Mouse (Mus musculus): ENCODE data around the gene Dennd6a. TPM values are rescaled to one million over a fixed set of nuclear protein-coding genes. Genes with fewer than 3 reads are reported as not detected.
"Not testable (repeated sequence)": the region's sequence is repeated elsewhere in the genome, so short reads cannot be mapped to it uniquely, and the experiment has no call there.

Dennd6a gene
- 27.8 and 28.5 TPM in 2 replicates for polyA plus RNA-seq (2014; fragmentation: Nextera tagmentation; extraction: Ambion mirVana)

- H3K9ac ChIP-seq (ENCODE audit: low read depth, low read length); H3K27me3 ChIP-seq (replicated peaks; ENCODE audit: control insufficient read depth, insufficient read depth, low read length); H3K4me2 ChIP-seq (ENCODE audit: low read depth, low read length); ATAC-seq (ENCODE audit: low read depth); H3K4me3 ChIP-seq (ENCODE audit: low read depth, low read length); DNase-seq (ENCODE audit: low spot score); H3K27ac ChIP-seq (replicated peaks; ENCODE audit: low read depth, low read length); H3K36me3 ChIP-seq (ENCODE audit: control insufficient read depth, insufficient read depth, low read length); H3K9me3 ChIP-seq (ENCODE audit: control insufficient read depth, low read length); H3K4me1 ChIP-seq (ENCODE audit: control insufficient read depth, insufficient read depth, low read length): not testable (repeated sequence)
- 83% methylated on average over 5 of the region's 5 CpGs for WGBS
Measured at GRCm38 (mm10) chr14:26573556-26573955, at the start of gene Dennd6a. Dennd6a (plus strand) TSS chr14:26573856.

GRCm38 (mm10) chr14:26525955-26526354, 47.7 kb upstream of the Dennd6a start:
- Histone ChIP-seq H3K4me2 (ENCODE audit: low read depth, low read length) (no peak overlapping the region), H3K4me3 (ENCODE audit: low read depth, low read length) (no peak overlapping the region), H3K9me3 (ENCODE audit: control insufficient read depth, low read length) (no peaks in the 10 kb centered on the region), H3K27ac (replicated peaks; ENCODE audit: low read depth, low read length) (no peak overlapping the region), H3K36me3 (ENCODE audit: control insufficient read depth, insufficient read depth, low read length) (0 out of 2 replicates have a peak, but pooled peaks cover 9% of the 10 kb centered on the region), H3K27me3 (replicated peaks; ENCODE audit: control insufficient read depth, insufficient read depth, low read length) (no peaks in the 10 kb centered on the region), H3K4me1 (ENCODE audit: control insufficient read depth, insufficient read depth, low read length) (peaks cover 10% of the 10 kb centered on the region), H3K9ac (ENCODE audit: low read depth, low read length) (no peak overlapping the region)
- ATAC-seq (ENCODE audit: low read depth) (no peak), DNase-seq (ENCODE audit: low spot score) (no peak)
- WGBS = 38% methylated on average over 3 of the region's 3 CpGs

DNA sequence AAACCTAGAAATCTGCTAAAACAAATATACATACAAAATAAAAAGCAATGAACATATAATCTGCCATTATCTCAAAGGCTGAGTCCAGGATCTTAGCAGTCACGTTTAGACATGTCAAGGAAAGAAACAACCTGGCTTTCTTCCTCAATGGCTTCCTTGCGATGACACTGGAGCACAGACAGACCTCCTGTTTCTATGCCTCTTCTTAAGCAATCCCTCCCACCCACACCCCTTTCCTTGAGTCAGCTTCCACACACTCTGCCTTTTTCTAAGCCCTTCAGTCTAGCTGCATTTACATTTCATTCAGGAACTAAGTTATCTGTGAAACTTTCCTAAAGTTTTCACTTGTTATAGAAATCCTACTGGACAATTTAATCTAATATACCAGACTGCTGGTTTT, 45.4 kb upstream of the Dennd6a start:
- Histone ChIP-seq H3K9ac (ENCODE audit: low read depth, low read length) (no peak overlapping the region), H3K27ac (replicated peaks; ENCODE audit: low read depth, low read length) (no peak overlapping the region), H3K9me3 (ENCODE audit: control insufficient read depth, low read length) (no peaks in the 10 kb centered on the region), H3K36me3 (ENCODE audit: control insufficient read depth, insufficient read depth, low read length) (0 out of 2 replicates have a peak, but pooled peaks cover 9% of the 10 kb centered on the region), H3K4me3 (ENCODE audit: low read depth, low read length) (no peak overlapping the region), H3K27me3 (replicated peaks; ENCODE audit: control insufficient read depth, insufficient read depth, low read length) (no peaks in the 10 kb centered on the region), H3K4me1 (ENCODE audit: control insufficient read depth, insufficient read depth, low read length) (peaks cover 26% of the 10 kb centered on the region), H3K4me2 (ENCODE audit: low read depth, low read length) (no peak overlapping the region)
- 76% methylated on average over 2 of the region's 2 CpGs for WGBS
- DNase-seq (ENCODE audit: low spot score) (no peak), ATAC-seq (ENCODE audit: low read depth) (no peak)

DNA sequence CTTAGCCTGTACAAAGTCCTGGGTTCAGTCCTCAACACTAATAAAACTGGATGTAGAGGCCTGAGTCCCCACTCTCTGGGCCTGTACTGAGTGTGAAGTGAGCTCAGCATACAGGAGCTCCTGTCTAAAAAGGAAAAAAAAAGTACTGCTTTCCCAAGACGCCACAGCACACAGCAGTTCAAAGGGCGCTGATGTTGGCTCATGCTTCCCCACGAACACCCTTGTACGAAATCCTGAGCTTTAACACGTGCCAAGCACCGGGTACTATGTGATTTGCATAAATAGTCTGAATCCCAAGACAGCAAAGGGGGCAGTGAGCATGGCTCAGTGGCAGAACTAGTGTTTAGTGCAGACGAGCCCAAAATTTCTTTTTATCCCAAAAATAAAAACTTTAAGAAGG, 43.3 kb upstream of the Dennd6a start:
- peak overlapping the region; percentile 8; the same call in 1 of the 2 replicates for H3K4me2 ChIP-seq (ENCODE audit: low read depth, low read length)
- 0 out of 2 replicates have a peak, but pooled peaks cover 9% of the 10 kb centered on the region for H3K36me3 ChIP-seq (ENCODE audit: control insufficient read depth, insufficient read depth, low read length)
- H3K4me3 ChIP-seq (ENCODE audit: low read depth, low read length) = no peak overlapping the region
- no peak for ATAC-seq (ENCODE audit: low read depth)
- H3K9me3 ChIP-seq (ENCODE audit: control insufficient read depth, low read length) = no peaks in the 10 kb centered on the region
- no peak overlapping the region; the same call in 1 of the 2 replicates for H3K9ac ChIP-seq (ENCODE audit: low read depth, low read length)
- no peak for DNase-seq (ENCODE audit: low spot score)
- H3K27ac ChIP-seq (replicated peaks; ENCODE audit: low read depth, low read length) = no peak overlapping the region
- no peaks in the 10 kb centered on the region for H3K27me3 ChIP-seq (replicated peaks; ENCODE audit: control insufficient read depth, insufficient read depth, low read length)
- WGBS = 70% methylated on average over 7 of the region's 7 CpGs
- peaks cover 28% of the 10 kb centered on the region for H3K4me1 ChIP-seq (ENCODE audit: control insufficient read depth, insufficient read depth, low read length)

DNA sequence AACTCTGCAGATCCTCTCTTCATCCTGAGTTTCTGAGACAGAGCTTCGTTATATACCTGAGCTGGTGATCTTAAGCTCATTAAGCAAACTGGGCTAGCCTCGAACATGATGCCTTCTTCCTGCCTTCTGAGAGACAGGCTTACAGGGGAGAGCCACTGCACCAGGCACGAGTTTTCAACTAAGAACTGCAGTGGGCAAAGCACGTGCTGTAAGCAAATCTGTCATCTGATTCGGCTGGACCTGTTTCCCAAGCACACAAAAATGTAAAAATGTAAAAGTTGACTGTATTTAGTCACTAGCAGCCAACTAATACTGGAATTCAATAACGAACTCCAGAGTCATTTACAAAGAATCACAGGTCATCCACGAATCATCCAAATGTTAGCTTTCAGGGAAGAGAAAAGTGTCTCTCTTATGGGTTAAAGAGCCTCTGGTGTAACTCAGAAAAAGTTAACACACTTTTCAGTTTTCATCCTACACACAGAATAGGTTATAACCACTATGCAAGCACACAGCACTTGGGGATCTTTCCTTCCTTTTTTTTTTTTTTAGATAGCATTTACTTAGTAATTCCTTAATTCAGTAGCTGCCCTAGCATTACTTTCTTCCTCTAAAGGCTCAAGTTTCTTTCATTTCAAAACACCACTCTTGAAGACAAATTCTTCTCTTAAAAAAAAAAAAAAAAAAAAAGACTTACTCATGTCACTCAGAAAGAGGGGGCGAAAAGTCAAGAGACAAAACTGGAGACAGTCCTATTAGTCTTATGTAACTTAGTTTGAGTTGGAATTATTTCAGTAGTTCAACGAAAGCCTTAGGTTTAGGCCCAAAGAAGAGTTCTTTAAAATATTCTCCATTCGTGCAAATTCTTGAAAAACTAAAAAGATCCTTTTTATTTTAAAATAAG, 42.0 kb upstream of the Dennd6a start:
- no peak for ATAC-seq (ENCODE audit: low read depth)
- Histone ChIP-seq H3K9me3 (ENCODE audit: control insufficient read depth, low read length) (no peaks in the 10 kb centered on the region), H3K27me3 (replicated peaks; ENCODE audit: control insufficient read depth, insufficient read depth, low read length) (no peaks in the 10 kb centered on the region), H3K4me3 (ENCODE audit: low read depth, low read length) (no peak overlapping the region), H3K27ac (replicated peaks; ENCODE audit: low read depth, low read length) (no peak overlapping the region), H3K4me2 (ENCODE audit: low read depth, low read length) (peak overlapping the region; percentile 43), H3K36me3 (ENCODE audit: control insufficient read depth, insufficient read depth, low read length) (0 out of 2 replicates have a peak, but pooled peaks cover 9% of the 10 kb centered on the region), H3K9ac (ENCODE audit: low read depth, low read length) (0 out of 2 replicates have a peak overlapping the region, but pooled peaks have one; percentile 40), H3K4me1 (ENCODE audit: control insufficient read depth, insufficient read depth, low read length) (peaks cover 28% of the 10 kb centered on the region)
- WGBS = 64% methylated on average over 10 of the region's 10 CpGs
- DNase-seq (ENCODE audit: low spot score) = no peak

DNA sequence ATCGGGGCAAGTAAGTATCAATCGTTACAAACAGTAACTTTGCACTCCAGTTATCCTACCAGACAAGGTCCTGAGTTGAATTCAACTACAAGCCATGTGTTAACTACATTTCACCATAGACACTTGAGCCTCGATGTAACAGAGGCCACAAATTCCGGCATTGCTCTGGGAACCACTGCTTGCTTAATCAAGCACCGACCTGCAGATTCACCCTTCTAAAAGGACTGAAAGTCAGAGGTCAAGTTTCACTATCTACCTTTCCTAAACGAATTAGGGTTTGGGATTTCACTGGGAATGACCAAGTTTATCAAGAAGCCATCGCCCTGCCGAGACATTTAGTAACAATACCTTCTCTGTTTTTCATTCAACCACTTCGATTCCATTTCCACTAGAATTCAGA, 40.9 kb upstream of the Dennd6a start:
- H3K4me1 ChIP-seq (ENCODE audit: control insufficient read depth, insufficient read depth, low read length) = peaks cover 28% of the 10 kb centered on the region
- H3K27ac ChIP-seq (replicated peaks; ENCODE audit: low read depth, low read length) = no peak overlapping the region
- H3K9ac ChIP-seq (ENCODE audit: low read depth, low read length) = peak overlapping the region; percentile 86
- H3K4me2 ChIP-seq (ENCODE audit: low read depth, low read length) = peak overlapping the region; percentile 69
- WGBS = 46% methylated on average over 9 of the region's 9 CpGs
- peak overlapping the region; percentile 86 for H3K4me3 ChIP-seq (ENCODE audit: low read depth, low read length)
- no peaks in the 10 kb centered on the region for H3K27me3 ChIP-seq (replicated peaks; ENCODE audit: control insufficient read depth, insufficient read depth, low read length)
- DNase-seq (ENCODE audit: low spot score) (no peak), ATAC-seq (ENCODE audit: low read depth) (no peak)
- H3K36me3 ChIP-seq (ENCODE audit: control insufficient read depth, insufficient read depth, low read length) = 0 out of 2 replicates have a peak, but pooled peaks cover 9% of the 10 kb centered on the region
- no peaks in the 10 kb centered on the region for H3K9me3 ChIP-seq (ENCODE audit: control insufficient read depth, low read length)

DNA sequence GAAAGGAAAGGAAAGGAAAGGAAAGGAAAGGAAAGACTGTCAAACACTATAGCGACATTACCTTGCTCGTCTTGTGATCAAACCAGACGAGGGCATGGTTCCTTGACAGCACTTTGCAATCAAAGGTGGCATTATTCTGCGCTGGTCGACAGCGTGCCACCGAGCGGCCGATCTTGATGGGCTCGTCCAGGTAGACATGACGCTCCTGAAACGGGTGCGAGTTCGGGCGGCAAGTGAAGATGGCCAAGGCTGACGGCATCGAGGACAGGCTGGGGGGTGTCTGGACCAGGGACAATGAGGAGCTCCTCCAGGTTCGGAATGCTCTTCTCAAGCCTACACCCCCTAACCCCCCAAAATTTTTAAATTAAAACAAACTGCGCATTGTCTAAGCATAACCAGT, 40.4 kb upstream of the Dennd6a start:
- Histone ChIP-seq H3K4me1 (ENCODE audit: control insufficient read depth, insufficient read depth, low read length) (peaks cover 28% of the 10 kb centered on the region), H3K9me3 (ENCODE audit: control insufficient read depth, low read length) (no peaks in the 10 kb centered on the region), H3K27me3 (replicated peaks; ENCODE audit: control insufficient read depth, insufficient read depth, low read length) (no peaks in the 10 kb centered on the region), H3K27ac (replicated peaks; ENCODE audit: low read depth, low read length) (no peak overlapping the region), H3K4me3 (ENCODE audit: low read depth, low read length) (peak overlapping the region; percentile 86), H3K9ac (ENCODE audit: low read depth, low read length) (peak overlapping the region; percentile 86), H3K36me3 (ENCODE audit: control insufficient read depth, insufficient read depth, low read length) (0 out of 2 replicates have a peak, but pooled peaks cover 9% of the 10 kb centered on the region), H3K4me2 (ENCODE audit: low read depth, low read length) (peak overlapping the region; percentile 69)
- WGBS = 18% methylated on average over 19 of the region's 19 CpGs
- ATAC-seq (ENCODE audit: low read depth) (no peak), DNase-seq (ENCODE audit: low spot score) (no peak)

DNA sequence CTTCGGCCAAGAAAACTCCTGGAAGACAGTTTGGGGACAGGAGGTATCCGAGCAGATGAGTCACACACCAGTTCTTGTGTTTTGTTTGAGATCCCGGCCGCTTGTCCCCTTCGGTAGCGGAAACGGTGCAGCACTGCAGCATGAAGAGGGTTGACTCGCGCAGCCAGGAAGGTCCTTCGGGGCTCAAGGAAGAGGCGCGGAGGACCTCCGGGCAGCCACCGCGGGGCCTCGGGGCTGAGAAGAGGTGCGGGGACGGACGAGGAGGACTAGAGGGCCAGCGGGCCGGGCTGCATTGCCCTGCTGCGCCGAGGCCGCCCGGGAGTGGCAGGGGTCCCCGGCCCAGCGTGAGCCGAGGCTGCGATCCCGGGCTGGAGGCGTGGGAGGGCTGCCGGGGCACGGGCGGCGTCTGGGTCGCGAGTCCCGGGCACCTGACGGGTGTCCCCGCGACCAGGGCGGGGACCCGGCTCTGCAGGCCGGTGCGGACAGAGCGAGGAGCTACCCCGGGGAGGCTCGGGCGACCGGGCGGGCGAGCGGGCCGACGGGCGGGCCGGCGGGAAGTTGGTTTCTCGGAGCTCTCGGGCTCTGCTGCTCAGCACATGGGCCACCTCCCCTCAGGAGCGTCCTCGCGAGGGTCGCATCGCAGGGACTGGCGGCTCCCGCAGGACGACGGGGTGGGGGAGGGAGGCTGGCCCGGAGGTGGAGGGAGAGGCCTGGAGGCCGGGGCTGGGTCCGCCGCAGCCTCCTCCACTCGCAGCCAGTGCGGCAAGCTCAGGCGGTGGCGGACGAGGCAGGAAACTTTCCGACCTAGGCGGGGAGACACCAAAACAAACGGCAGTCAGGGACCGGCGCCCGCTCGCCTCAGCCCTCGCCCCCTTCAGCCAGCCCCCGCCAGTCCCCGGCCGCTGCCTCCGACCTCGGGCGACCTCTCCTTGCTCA, 39.6 kb upstream of the Dennd6a start:
- Histone ChIP-seq H3K27ac (replicated peaks; ENCODE audit: low read depth, low read length) (peak overlapping the region; percentile 68), H3K4me1 (ENCODE audit: control insufficient read depth, insufficient read depth, low read length) (peaks cover 28% of the 10 kb centered on the region), H3K4me2 (ENCODE audit: low read depth, low read length) (peak overlapping the region; percentile 69), H3K36me3 (ENCODE audit: control insufficient read depth, insufficient read depth, low read length) (0 out of 2 replicates have a peak, but pooled peaks cover 9% of the 10 kb centered on the region), H3K27me3 (replicated peaks; ENCODE audit: control insufficient read depth, insufficient read depth, low read length) (no peaks in the 10 kb centered on the region), H3K9me3 (ENCODE audit: control insufficient read depth, low read length) (no peaks in the 10 kb centered on the region), H3K9ac (ENCODE audit: low read depth, low read length) (peak overlapping the region; percentile 86), H3K4me3 (ENCODE audit: low read depth, low read length) (peak overlapping the region; percentile 86)
- 1% methylated on average over 27 of the region's 92 CpGs for WGBS
- ATAC-seq (ENCODE audit: low read depth) (peak; percentile 85), DNase-seq (ENCODE audit: low spot score) (peak; percentile 36)

All from embryonic facial prominence, embryonic 14.5 days (tissue).